Mouse (Mus musculus) spleen, adult 2 months (tissue): ENCODE measurements around the gene Pla2g2f. TPM values are rescaled to one million over a fixed set of nuclear protein-coding genes. Genes with fewer than 3 reads are reported as not detected.

Experiments used
- DNase-seq, 2 experiments: peaks; one replicate each; pipeline versions ENCODE4 v3.0.0 to v3.0.0-alpha.2; 2012 to 2021; ENCODE audit warnings: low spot score in 2 of 2, low read depth in 1 of 2
- H3K27ac ChIP-seq: fragments of 200-500 bp; 2 replicates; pipeline ENCODE4 v1.5.1; 2012; ENCODE audit warnings: low read length, inconsistent platforms; ENCODE audit not compliant: insufficient read depth
- H3K27me3 ChIP-seq: fragments of 200-500 bp; 2 replicates; pipeline ENCODE4 v1.6.1; 2012; ENCODE audit warnings: mild to moderate bottlenecking, moderate library complexity, low read length, inconsistent platforms; ENCODE audit not compliant: control insufficient read depth, insufficient read depth
- H3K36me3 ChIP-seq: fragments of 200-500 bp; 2 replicates; pipeline ENCODE4 v1.6.1; 2012; ENCODE audit warnings: mild to moderate bottlenecking, low read length, inconsistent platforms; ENCODE audit not compliant: control insufficient read depth, insufficient read depth
- H3K4me1 ChIP-seq: fragments of 200-500 bp; 2 replicates; pipeline ENCODE4 v1.6.1; 2011; ENCODE audit warnings: inconsistent platforms; ENCODE audit not compliant: control insufficient read depth, insufficient read depth, insufficient read length
- H3K4me3 ChIP-seq: fragments of 200-500 bp; 2 replicates; pipeline ENCODE4 v1.5.1; 2011; ENCODE audit warnings: mild to moderate bottlenecking, inconsistent platforms; ENCODE audit not compliant: insufficient read depth, insufficient read length; ENCODE audit errors: extremely low read depth
- CTCF ChIP-seq: fragments of 200-500 bp; IDR thresholded peaks from 2 replicates; pipeline ENCODE4 v1.5.1; 2011; ENCODE audit warnings: mild to moderate bottlenecking, inconsistent platforms; ENCODE audit not compliant: insufficient read depth, insufficient read length, insufficient replicate concordance; ENCODE audit errors: extremely low read depth
- POLR2A ChIP-seq: fragments of 200-500 bp; IDR thresholded peaks from 2 replicates; pipeline ENCODE4 v1.6.1; 2011; ENCODE audit warnings: low read depth, low read length, inconsistent platforms
- WGBS: fragments of 180-500 bp; shearing (Covaris S2); methylation state at CpG from one replicate; pipeline ENCODE4 v1.1.7; 2018; 5-methylcytosine and 5-hydroxymethylcytosine counted together
- polyA plus RNA-seq: library from polyadenylated mRNA; depleted of rRNA; stranded (reverse); fragments of >200 nt; gene quantifications from 2 replicates; pipeline ENCODE4 v1.2.3, GENCODE M21; 2012; rRNA removed

The Pla2g2f gene
- polyA plus RNA-seq, result 1.9 TPM in 2 replicates

- no peak for DNase-seq
- Histone ChIP-seq H3K27me3 (no peaks in the 10 kb centered on the region), H3K27ac (no peak within 1 kb of the TSS), H3K36me3 (no peaks in the 10 kb centered on the region), H3K4me1 (no peaks in the 10 kb centered on the region), H3K4me3 (no peak within 1 kb of the TSS)
- WGBS, result 90% methylated on average over 8 of the region's 8 CpGs
- TF ChIP-seq POLR2A (no peak), CTCF (no peak)
These were observed at the start of gene Pla2g2f for GRCm38 (mm10) chr4:138757416-138757815. Gene Pla2g2f, minus strand, starts transcription at chr4:138757626.

- 18% methylated on average over 7 of the region's 7 CpGs for WGBS
- Histone ChIP-seq H3K36me3 (no peaks in the 10 kb centered on the region), H3K27ac (no peak overlapping the region), H3K27me3 (no peaks in the 10 kb centered on the region), H3K4me1 (no peaks in the 10 kb centered on the region), H3K4me3 (no peak overlapping the region)
- DNase-seq, result no peak
- TF ChIP-seq POLR2A (no peak), CTCF (no peak)
These were observed 49.6 kb upstream of the Pla2g2f start for GRCm38 (mm10) chr4:138806920-138807541.

- no peak overlapping the region for H3K27ac ChIP-seq
- no peaks in the 10 kb centered on the region for H3K27me3 ChIP-seq
- no peaks in the 10 kb centered on the region for H3K4me1 ChIP-seq
- H3K36me3 ChIP-seq, result no peaks in the 10 kb centered on the region
- TF ChIP-seq POLR2A, result no peak
- TF ChIP-seq CTCF, result no peak
- no peak overlapping the region for H3K4me3 ChIP-seq
- 79% methylated on average over 8 of the region's 8 CpGs for WGBS
- no peak for DNase-seq
These were observed 48.7 kb upstream of the Pla2g2f start for GRCm38 (mm10) chr4:138806160-138806559.

- Histone ChIP-seq H3K27me3 (no peaks in the 10 kb centered on the region), H3K4me1 (no peaks in the 10 kb centered on the region)
- no peak for DNase-seq
These were observed 47.8 kb upstream of the Pla2g2f start for GRCm38 (mm10) chr4:138805248-138805647.

GRCm38 (mm10) chr4:138802917-138803316 is 45.5 kb upstream of the Pla2g2f start:
- Histone ChIP-seq H3K4me1 (no peaks in the 10 kb centered on the region), H3K36me3 (no peaks in the 10 kb centered on the region), H3K27me3 (no peaks in the 10 kb centered on the region), H3K4me3 (no peak overlapping the region), H3K27ac (no peak overlapping the region)
- TF ChIP-seq POLR2A (no peak), CTCF (no peak)
- no peak for DNase-seq
- 89% methylated on average over 11 of the region's 11 CpGs for WGBS

More at GRCm38 (mm10) chr4:138805248-138805647, 47.8 kb upstream of the Pla2g2f start:
- no peak overlapping the region for H3K4me3 ChIP-seq
- TF ChIP-seq CTCF (no peak), POLR2A (no peak)
- WGBS, result 62% methylated on average over 8 of the region's 8 CpGs
- H3K27ac ChIP-seq, result no peak overlapping the region
- H3K36me3 ChIP-seq, result no peaks in the 10 kb centered on the region

- 87% methylated on average over 4 of the region's 4 CpGs for WGBS
- H3K4me1 ChIP-seq, result no peaks in the 10 kb centered on the region
- no peaks in the 10 kb centered on the region for H3K36me3 ChIP-seq
- TF ChIP-seq POLR2A, result no peak
- no peak for TF ChIP-seq CTCF
- H3K27me3 ChIP-seq, result no peaks in the 10 kb centered on the region
- H3K4me3 ChIP-seq, result no peak overlapping the region
- no peak for DNase-seq
- no peak overlapping the region for H3K27ac ChIP-seq
These were observed 44.2 kb upstream of the Pla2g2f start for GRCm38 (mm10) chr4:138801631-138802030.

GRCm38 (mm10) chr4:138800134-138800744 is 42.8 kb upstream of the Pla2g2f start:
- no peaks in the 10 kb centered on the region for H3K36me3 ChIP-seq
- H3K27ac ChIP-seq, result no peak overlapping the region
- WGBS, result 67% methylated on average over 12 of the region's 12 CpGs
- H3K27me3 ChIP-seq, result no peaks in the 10 kb centered on the region
- no peak for TF ChIP-seq POLR2A
- no peak for TF ChIP-seq CTCF
- H3K4me1 ChIP-seq, result no peaks in the 10 kb centered on the region
- no peak for DNase-seq
- H3K4me3 ChIP-seq, result no peak overlapping the region
